Comparison of ENCODE assay signal across 12 mouse cellular contexts in genomic region chr6:120940446-120941083, GRCm38 (mm10).
"Had no signal": no experiment of that assay in that cellular context is flagged by ENCODE, and none has a peak within 500 bp of the region (broad histone marks: within the 10 kb centered on the region; RNA-seq: fewer than 3 reads in every experiment).

No protein-coding gene starts in this region.

- H3K27ac ChIP-seq: hindbrain, postnatal 0 days; limb, embryonic 12.5 days; liver, embryonic 13.5 days; lung, embryonic 15.5 days; macrophage; midbrain, embryonic 12.5 days had no signal

- ATAC-seq: hindbrain, postnatal 0 days; liver, postnatal 0 days had no signal

- H3K36me3 ChIP-seq: limb, embryonic 12.5 days; midbrain, embryonic 12.5 days had no signal

- H3K9ac ChIP-seq: limb, embryonic 12.5 days; liver, embryonic 13.5 days; liver, postnatal 0 days; lung, embryonic 15.5 days; midbrain, embryonic 12.5 days had no signal

- H3K4me2 ChIP-seq: limb, embryonic 12.5 days; liver, embryonic 13.5 days; lung, embryonic 15.5 days; midbrain, embryonic 12.5 days had no signal

- DNase-seq: liver; liver, embryonic 13.5 days; liver, postnatal 0 days; lung, postnatal 14 days; right cerebral cortex, postnatal 14 days had no signal

- H3K9me3 ChIP-seq: limb, embryonic 12.5 days; liver, embryonic 13.5 days; lung, embryonic 15.5 days; megakaryocyte, embryonic 14.5 days; midbrain, embryonic 12.5 days had no signal

- H3K4me1 ChIP-seq: limb, embryonic 12.5 days; lung, embryonic 15.5 days; midbrain, embryonic 12.5 days had no signal

- H3K27me3 ChIP-seq: limb, embryonic 12.5 days; liver, embryonic 13.5 days; lung, embryonic 15.5 days; midbrain, embryonic 12.5 days had no signal

- H3K4me3 ChIP-seq: layer of hippocampus, adult 2 months; limb, embryonic 12.5 days; liver, embryonic 13.5 days; lung, embryonic 15.5 days; megakaryocyte, embryonic 14.5 days; midbrain, embryonic 12.5 days had no signal
